Mouse (Mus musculus): ENCODE measurements around the gene Asb17. TPM values are rescaled to one million over a fixed set of nuclear protein-coding genes. Genes with fewer than 3 reads are reported as not detected.
"Not testable (repeated sequence)": the region's sequence is repeated elsewhere in the genome, so short reads cannot be mapped to it uniquely, and the experiment has no call there.

Asb17 gene
- polyA plus RNA-seq, 1 experiment from 2014 or later: 0.20 TPM

GRCm38 (mm10) chr3:153817376-153817890 lies 26.6 kb upstream of the Asb17 start:
- Histone ChIP-seq H3K27me3 (no peaks in the 10 kb centered on the region), H3K9ac (no peak overlapping the region), H3K27ac (replicated peaks) (no peak overlapping the region), H3K4me3 (no peak overlapping the region), H3K9me3 (no peaks in the 10 kb centered on the region), H3K4me2 (no peak overlapping the region), H3K4me1 (replicated peaks) (no peaks in the 10 kb centered on the region), H3K36me3 (no peaks in the 10 kb centered on the region)
- 80% methylated on average over 9 of the region's 9 CpGs for WGBS
- ATAC-seq (ENCODE audit: low read depth): no peak

GRCm38 (mm10) chr3:153818723-153819122 lies 25.3 kb upstream of the Asb17 start:
- no peaks in the 10 kb centered on the region for H3K9me3 ChIP-seq
- WGBS: 96% methylated on average over 3 of the region's 3 CpGs
- H3K27me3 ChIP-seq: no peaks in the 10 kb centered on the region
- no peak overlapping the region for H3K9ac ChIP-seq
- H3K27ac ChIP-seq (replicated peaks): no peak overlapping the region
- peaks cover 3% of the 10 kb centered on the region; the same call in 1 of the 2 replicates for H3K4me1 ChIP-seq (replicated peaks)
- H3K4me3 ChIP-seq: no peak overlapping the region
- ATAC-seq (ENCODE audit: low read depth): no peak
- H3K4me2 ChIP-seq: no peak overlapping the region
- no peaks in the 10 kb centered on the region for H3K36me3 ChIP-seq

GRCm38 (mm10) chr3:153819438-153819837 lies 24.6 kb upstream of the Asb17 start:
- Histone ChIP-seq H3K4me3 (no peak overlapping the region), H3K4me1 (replicated peaks) (peaks cover 9% of the 10 kb centered on the region; the same call in 1 of the 2 replicates), H3K27me3 (no peaks in the 10 kb centered on the region), H3K9me3 (no peaks in the 10 kb centered on the region), H3K9ac (no peak overlapping the region), H3K36me3 (no peaks in the 10 kb centered on the region), H3K27ac (replicated peaks) (no peak overlapping the region), H3K4me2 (no peak overlapping the region)
- ATAC-seq (ENCODE audit: low read depth): no peak
- WGBS: 64% methylated on average over 9 of the region's 9 CpGs

- Histone ChIP-seq H3K36me3 (no peaks in the 10 kb centered on the region), H3K27ac (replicated peaks) (no peak overlapping the region), H3K9me3 (no peaks in the 10 kb centered on the region), H3K4me2 (no peak overlapping the region), H3K4me3 (no peak overlapping the region), H3K4me1 (replicated peaks) (peaks cover 9% of the 10 kb centered on the region; the same call in 1 of the 2 replicates), H3K9ac (no peak overlapping the region), H3K27me3 (no peaks in the 10 kb centered on the region)
- no peak for ATAC-seq (ENCODE audit: low read depth)
- 65% methylated on average over 11 of the region's 11 CpGs for WGBS
Measured at GRCm38 (mm10) chr3:153823671-153824515, 20.1 kb upstream of the Asb17 start.

- Histone ChIP-seq H3K4me1 (replicated peaks) (peaks cover 9% of the 10 kb centered on the region; the same call in 1 of the 2 replicates), H3K36me3 (no peaks in the 10 kb centered on the region), H3K9me3 (no peaks in the 10 kb centered on the region), H3K27me3 (no peaks in the 10 kb centered on the region), H3K4me3 (no peak overlapping the region), H3K4me2 (no peak overlapping the region), H3K9ac (no peak overlapping the region), H3K27ac (replicated peaks) (no peak overlapping the region)
- no peak for ATAC-seq (ENCODE audit: low read depth)
- WGBS: 93% methylated on average over 10 of the region's 10 CpGs
Measured at GRCm38 (mm10) chr3:153825197-153825596, 18.8 kb upstream of the Asb17 start.

- H3K27me3 ChIP-seq: no peaks in the 10 kb centered on the region
- WGBS: 51% methylated on average over 6 of the region's 6 CpGs
- H3K36me3 ChIP-seq: no peaks in the 10 kb centered on the region
- H3K4me2 ChIP-seq: no peak overlapping the region
- no peak overlapping the region for H3K4me3 ChIP-seq
- ATAC-seq (ENCODE audit: low read depth): no peak
- no peaks in the 10 kb centered on the region for H3K9me3 ChIP-seq
- H3K4me1 ChIP-seq (replicated peaks): peaks cover 9% of the 10 kb centered on the region; the same call in 1 of the 2 replicates
- no peak overlapping the region for H3K9ac ChIP-seq
- H3K27ac ChIP-seq (replicated peaks): no peak overlapping the region
Measured at GRCm38 (mm10) chr3:153826616-153827015, 17.4 kb upstream of the Asb17 start.

- not testable (repeated sequence) for H3K9me3 ChIP-seq
- 97% methylated on average over 3 of the region's 3 CpGs for WGBS
Measured at GRCm38 (mm10) chr3:153829788-153830187, 14.2 kb upstream of the Asb17 start.

GRCm38 (mm10) chr3:153831014-153831872 lies 12.8 kb upstream of the Asb17 start:
- Histone ChIP-seq H3K4me1 (replicated peaks) (no peaks in the 10 kb centered on the region), H3K27ac (replicated peaks) (no peak overlapping the region), H3K9ac (no peak overlapping the region), H3K4me2 (no peak overlapping the region), H3K9me3 (no peaks in the 10 kb centered on the region), H3K36me3 (no peaks in the 10 kb centered on the region), H3K4me3 (no peak overlapping the region), H3K27me3 (no peaks in the 10 kb centered on the region)
- no peak for ATAC-seq (ENCODE audit: low read depth)
- 86% methylated on average over 11 of the region's 11 CpGs for WGBS

More at GRCm38 (mm10) chr3:153829788-153830187, 14.2 kb upstream of the Asb17 start:
- not testable (repeated sequence) for H3K4me1 ChIP-seq (replicated peaks); H3K27me3 ChIP-seq; ATAC-seq (ENCODE audit: low read depth); H3K36me3 ChIP-seq; H3K9ac ChIP-seq; H3K4me2 ChIP-seq; H3K27ac ChIP-seq (replicated peaks); H3K4me3 ChIP-seq

- H3K9me3 ChIP-seq: no peaks in the 10 kb centered on the region
- no peaks in the 10 kb centered on the region for H3K36me3 ChIP-seq
- ATAC-seq (ENCODE audit: low read depth): 0 out of 2 replicates have a peak, but pooled peaks have one; percentile 32
- no peak overlapping the region for H3K4me2 ChIP-seq
- WGBS: 87% methylated on average over 4 of the region's 4 CpGs
- no peaks in the 10 kb centered on the region for H3K27me3 ChIP-seq
- H3K4me3 ChIP-seq: no peak overlapping the region
- H3K4me1 ChIP-seq (replicated peaks): no peaks in the 10 kb centered on the region
- no peak overlapping the region for H3K9ac ChIP-seq
- H3K27ac ChIP-seq (replicated peaks): no peak overlapping the region
Measured at GRCm38 (mm10) chr3:153831873-153832653, 11.9 kb upstream of the Asb17 start.

- Histone ChIP-seq H3K27ac (replicated peaks) (no peak overlapping the region), H3K9ac (no peak overlapping the region), H3K4me3 (no peak overlapping the region), H3K27me3 (no peaks in the 10 kb centered on the region), H3K4me2 (no peak overlapping the region), H3K4me1 (replicated peaks) (no peaks in the 10 kb centered on the region), H3K9me3 (no peaks in the 10 kb centered on the region), H3K36me3 (no peaks in the 10 kb centered on the region)
- WGBS: 43% methylated on average over 6 of the region's 6 CpGs
- no peak for ATAC-seq (ENCODE audit: low read depth)
Measured at GRCm38 (mm10) chr3:153832654-153832945, 11.4 kb upstream of the Asb17 start.

- Histone ChIP-seq H3K36me3 (no peaks in the 10 kb centered on the region), H3K4me1 (replicated peaks) (no peaks in the 10 kb centered on the region), H3K27ac (replicated peaks) (no peak overlapping the region), H3K27me3 (no peaks in the 10 kb centered on the region), H3K9ac (no peak overlapping the region), H3K4me2 (no peak overlapping the region), H3K9me3 (no peaks in the 10 kb centered on the region), H3K4me3 (no peak overlapping the region)
- ATAC-seq (ENCODE audit: low read depth): no peak
- 87% methylated on average over 4 of the region's 4 CpGs for WGBS
Measured at GRCm38 (mm10) chr3:153834071-153834470, 9.9 kb upstream of the Asb17 start.

All from neural tube, embryonic 13.5 days (tissue).